Mouse (Mus musculus) erythroid progenitor cell, adult 5-6 weeks (primary cell): ENCODE measurements around the gene Fsd2. TPM values are rescaled to one million over a fixed set of nuclear protein-coding genes. Genes with fewer than 3 reads are reported as not detected.

ENCODE experiments used
- ATAC-seq: replicated peaks from 2 replicates; pipeline ENCODE4 v1.8.0; 2016; ENCODE audit warnings: moderate number of reproducible peaks, mild to moderate bottlenecking, moderate TSS enrichment, inconsistent platforms; ENCODE audit not compliant: poor library complexity, low FRiP score, severe bottlenecking
- total RNA-seq, 2 experiments: library from RNA; stranded (forward) in 1 of 2; stranded (reverse) in 1 of 2; fragments of 150-400 nt in 1 of 2; fragments of 186-747, 209-891 nt in 1 of 2; gene quantifications; 2 replicates each; pipeline versions ENCODE4 v1.2.3 to v1.2.4; 2015 to 2017; ENCODE audit warnings: low replicate concordance in 2 of 2

Gene Fsd2
- total RNA-seq (2015; ENCODE audit: low replicate concordance) = 0.84 and 1.1 TPM in 2 replicates
- 0.51 TPM in 1 of 2 replicates, not detected in the other for total RNA-seq (2017; ENCODE audit: low replicate concordance)

DNA sequence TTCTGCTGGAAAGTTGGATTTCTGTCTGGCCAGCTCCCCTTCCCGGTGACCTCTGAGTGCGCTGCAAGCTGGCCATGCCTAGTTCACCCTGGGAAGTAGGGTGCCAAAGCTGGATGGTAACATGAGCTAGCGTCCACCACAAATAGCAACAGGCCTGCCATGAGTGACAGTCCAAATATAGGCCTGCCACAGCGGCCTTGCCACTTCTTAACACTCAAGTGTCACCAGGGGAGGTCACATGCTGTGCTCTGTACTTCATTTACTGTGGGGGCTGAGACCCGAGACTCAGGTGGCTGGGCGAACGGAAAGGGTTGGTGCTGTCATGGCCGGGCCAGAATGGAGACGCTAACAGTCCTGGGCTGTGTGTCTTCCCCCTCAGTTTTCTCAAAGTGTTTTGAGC lies at the start of gene Fsd2:
Gene Fsd2, minus strand, starts transcription at position 53 of the 400 bp plus-strand sequence.
- no peak for ATAC-seq

GRCm38 (mm10) chr7:81615031-81615430 lies 48.3 kb upstream of the Fsd2 start:
- no peak for ATAC-seq

GRCm38 (mm10) chr7:81612856-81613635 lies 46.3 kb upstream of the Fsd2 start:
- no peak for ATAC-seq

DNA sequence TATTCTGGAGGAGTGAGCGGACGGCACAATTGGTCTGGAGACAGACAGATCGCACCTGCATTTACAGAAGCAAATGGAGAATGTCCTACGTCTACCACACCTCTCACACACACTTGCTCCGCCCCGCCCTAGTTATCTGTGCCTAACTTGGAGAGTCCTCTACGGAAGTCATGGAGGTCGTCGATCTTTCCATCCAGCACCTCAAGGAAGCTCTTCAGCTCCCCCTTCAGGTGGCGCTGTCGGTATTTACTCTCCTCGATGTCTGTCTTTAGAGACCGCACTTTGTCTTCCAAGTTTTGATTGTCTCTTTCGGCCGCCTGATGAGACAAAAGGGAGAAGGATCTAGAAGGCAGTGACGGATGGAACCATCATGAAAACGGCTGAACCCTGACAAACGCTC lies 43.4 kb upstream of the Fsd2 start:
- ATAC-seq = peak; percentile 53; the same call in 1 of the 2 replicates

DNA sequence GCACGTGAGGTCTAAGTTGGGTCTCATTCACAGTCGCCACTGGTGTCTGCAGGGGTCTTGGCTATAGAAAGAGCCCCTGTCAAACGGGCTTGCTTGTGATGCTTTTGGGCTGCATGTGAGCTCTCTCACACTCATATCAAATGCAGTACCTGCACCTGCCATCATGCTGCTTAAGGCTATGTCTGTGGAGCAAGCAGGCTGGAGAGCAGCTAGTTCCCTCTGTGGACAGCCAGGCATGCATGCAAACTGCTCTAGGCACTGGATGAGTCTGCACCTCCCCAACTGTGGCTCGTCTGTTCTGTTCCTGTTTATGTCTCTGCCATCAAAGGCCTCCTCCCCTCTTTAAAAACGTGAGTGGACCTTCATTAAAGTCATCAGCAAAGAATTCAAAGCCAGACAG lies 39.7 kb upstream of the Fsd2 start:
- ATAC-seq = no peak

GRCm38 (mm10) chr7:81605489-81605888 lies 38.7 kb upstream of the Fsd2 start:
- peak; percentile 42; the same call in 1 of the 2 replicates for ATAC-seq

DNA sequence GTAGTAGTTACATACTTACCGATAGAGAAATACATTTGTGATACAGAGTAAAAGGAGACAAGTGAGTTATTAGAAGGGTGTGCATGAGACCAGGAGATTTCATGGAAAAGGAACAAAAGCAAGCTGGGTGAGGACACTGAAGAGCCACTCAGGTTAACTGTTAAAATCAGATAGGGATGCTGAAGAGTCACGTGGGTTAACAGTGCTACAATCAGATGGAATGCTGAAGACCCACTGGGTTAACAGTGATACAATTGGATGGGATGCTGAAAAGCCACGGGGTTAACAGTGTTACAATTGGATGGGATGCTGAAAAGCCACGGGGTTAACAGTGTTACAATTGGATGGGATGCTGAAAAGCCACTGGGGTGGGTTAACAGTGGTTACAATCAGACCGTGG lies 38.2 kb upstream of the Fsd2 start:
- no peak for ATAC-seq

DNA sequence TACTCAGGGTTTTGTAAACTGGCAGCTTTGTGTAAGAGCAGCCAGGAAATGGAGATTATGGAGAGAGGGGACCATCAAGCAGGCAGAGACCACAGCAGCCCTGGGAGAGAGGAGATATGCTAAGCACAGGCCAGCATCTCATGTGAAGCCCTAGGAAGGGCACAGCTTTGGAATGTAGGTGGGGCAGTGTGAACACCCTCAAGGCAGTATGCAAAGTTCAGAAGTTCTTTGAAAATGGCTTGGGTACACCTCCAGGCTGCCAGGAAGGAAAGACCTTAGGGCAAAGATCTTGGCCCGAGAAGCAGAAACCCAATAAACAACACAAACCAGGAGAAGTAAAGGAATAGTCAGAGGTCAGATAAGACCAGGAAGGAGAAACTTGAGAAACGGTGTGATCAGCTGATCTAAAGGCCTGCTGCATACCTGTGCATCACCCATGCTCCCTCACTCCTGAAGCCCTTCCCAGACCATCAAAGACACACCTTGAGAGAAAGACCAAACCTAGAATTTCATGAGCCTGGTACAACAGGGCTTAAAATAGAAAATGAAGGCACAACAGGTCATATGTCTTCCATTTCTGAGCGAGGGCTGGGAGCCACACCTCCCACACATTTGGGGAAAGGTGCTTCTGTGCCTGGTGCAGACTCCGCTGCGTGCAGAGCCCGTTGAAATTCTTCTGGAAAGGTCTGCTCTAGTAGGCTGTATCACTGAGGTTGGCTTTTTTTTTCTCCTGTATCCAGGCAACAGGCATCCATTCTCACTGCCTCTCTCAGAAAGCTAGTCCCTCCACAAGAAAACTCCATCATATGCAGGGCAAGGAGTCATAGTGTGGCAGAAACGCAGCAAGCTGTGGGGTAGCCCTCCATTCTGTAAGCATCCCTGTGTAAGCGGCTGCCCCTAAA lies 32.9 kb upstream of the Fsd2 start:
- ATAC-seq = no peak

DNA sequence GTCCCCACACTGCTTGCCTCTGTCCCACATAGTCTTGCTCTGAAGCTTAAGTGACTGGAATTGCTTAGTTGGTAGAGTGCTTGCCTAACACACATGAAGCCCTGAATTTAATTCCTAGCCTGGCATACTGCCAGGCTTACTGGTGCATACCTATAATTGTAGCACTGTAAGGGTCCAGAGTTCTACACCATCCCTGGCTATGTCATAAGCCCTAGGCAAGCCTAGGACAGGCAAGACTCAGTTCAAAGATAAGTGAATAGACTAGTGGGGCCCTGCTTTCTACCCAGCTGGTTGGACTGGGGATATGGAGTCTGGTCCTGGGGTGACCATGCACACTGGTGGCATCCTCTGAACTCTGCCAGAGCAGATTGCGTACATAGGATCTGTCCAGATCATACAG lies 30.9 kb upstream of the Fsd2 start:
- ATAC-seq = no peak

DNA sequence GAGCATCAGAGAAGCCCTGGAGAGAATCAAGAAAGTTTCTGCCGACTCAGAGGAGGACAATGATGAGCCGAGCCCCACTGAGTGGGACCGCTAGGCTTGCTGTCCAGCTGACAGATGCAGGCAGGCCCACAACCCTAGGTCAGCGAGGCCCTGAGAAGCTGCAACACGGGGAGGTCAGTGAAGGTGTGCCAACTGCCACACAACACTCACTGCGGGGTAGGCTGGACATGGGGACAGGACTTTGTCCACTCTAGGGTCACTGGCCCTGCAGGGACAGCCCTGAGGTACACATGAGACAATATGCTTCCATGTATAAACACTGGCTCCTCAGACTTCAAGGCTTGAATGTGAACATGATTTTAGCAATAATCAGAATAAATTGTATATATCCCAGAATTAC lies 29.3 kb upstream of the Fsd2 start:
- no peak for ATAC-seq

- no peak for ATAC-seq
Measured at GRCm38 (mm10) chr7:81595056-81595455, 28.3 kb upstream of the Fsd2 start.

- no peak for ATAC-seq
Measured at GRCm38 (mm10) chr7:81593387-81593786, 26.6 kb upstream of the Fsd2 start.

- ATAC-seq = no peak
Measured at GRCm38 (mm10) chr7:81592686-81593085, 25.9 kb upstream of the Fsd2 start.

DNA sequence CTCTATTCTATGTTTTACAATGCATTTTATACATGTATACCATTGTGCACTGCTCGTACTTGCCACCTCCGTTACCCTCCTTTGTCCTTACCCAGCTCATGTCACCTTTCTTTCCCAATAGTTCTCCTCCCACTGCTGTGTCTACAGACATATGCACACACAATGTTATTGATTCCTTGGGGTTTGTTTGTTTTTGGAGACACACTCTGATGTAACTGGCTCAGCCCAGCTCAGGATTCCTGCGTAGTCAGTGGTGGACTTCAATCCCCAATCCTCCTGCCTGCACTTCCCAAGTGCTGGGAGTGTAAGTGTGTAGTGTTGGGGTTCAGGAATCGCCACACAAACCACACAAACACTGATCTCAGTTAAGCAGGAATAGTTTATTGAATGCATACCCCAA lies 20.5 kb upstream of the Fsd2 start:
- ATAC-seq = no peak; the same call in 1 of the 2 replicates

DNA sequence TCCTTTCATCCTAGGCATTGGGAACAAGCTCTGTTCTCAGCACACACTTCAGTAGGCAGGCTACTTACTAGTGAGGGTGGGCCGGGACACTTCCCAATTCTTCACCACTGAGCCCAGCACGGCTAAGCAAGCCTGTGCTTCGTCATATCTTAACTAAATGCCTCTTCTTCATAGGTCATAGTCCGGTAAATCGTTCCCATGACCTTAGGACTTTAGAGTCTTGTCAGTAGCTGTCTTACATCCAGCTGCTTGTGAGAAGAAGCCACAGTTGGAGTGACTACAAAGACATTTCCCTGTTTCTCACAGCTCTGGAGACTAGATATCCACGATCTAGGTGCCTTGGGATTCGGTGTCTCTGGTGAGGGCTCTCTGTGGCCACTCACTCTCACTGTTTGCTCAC lies 18.6 kb upstream of the Fsd2 start:
- ATAC-seq = no peak

GRCm38 (mm10) chr7:81583512-81583911 lies 16.8 kb upstream of the Fsd2 start:
- ATAC-seq = no peak

DNA sequence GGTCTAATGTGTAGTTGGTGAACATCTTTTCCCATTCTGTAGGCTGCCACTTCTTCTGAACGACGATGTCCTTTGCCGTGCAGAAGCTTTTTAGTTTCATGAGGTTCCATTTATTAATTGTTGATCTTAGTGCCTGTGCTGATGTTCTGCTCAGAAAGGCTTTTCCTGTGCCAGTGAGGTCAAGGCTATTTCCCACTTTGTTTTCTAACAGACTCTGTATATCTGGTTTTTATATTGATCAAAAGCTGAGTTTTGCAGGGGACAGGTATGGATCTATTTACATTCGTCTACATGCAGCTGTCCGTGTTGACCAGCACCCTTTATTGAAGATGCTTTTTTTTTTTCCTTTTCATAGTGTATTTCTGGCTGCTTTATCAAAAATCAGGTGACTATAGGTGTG lies 12.6 kb upstream of the Fsd2 start:
- no peak for ATAC-seq

DNA sequence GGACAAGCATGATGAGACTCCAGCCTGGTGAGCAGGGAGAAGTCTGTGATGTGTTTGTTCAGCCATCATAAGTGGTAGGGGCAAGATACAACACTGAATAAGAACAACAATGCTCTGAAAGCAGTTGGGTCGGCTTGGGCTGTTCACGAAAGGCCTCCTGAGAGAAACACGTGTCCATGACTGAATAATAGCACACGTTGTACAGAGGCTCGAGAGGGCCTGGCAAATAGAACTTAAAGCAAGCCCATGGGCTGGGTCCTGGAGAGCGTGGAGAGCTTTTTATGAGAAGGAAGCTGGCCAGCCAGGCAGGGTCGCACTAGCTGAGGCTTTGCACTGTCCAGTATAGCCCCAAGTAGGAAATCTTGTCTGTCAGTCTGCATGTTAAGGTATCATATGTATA lies 11.7 kb upstream of the Fsd2 start:
- ATAC-seq = no peak

GRCm38 (mm10) chr7:81577872-81578271 lies 11.1 kb upstream of the Fsd2 start:
- ATAC-seq = no peak

DNA sequence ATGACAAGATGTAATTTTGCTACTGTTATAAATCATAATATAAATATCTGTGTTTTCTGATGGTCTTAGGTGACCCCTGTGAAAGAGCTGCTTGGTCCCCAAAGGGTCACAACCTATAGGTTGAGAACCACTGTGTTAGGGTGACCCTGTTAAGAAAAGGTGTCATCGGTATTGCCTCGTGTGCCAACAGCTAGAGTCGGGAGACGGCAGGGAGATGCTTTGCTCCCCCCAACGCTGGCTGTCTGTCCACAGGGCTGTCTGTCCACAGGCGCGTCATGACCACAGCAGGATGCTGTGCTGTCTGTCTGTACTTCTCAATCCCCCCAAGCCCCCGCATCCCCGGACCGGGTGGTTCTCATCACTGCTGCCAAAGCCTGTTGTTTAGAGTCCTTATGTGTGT lies 8.9 kb upstream of the Fsd2 start:
- ATAC-seq = no peak

- ATAC-seq = no peak
Measured at GRCm38 (mm10) chr7:81573821-81574220, 7.1 kb upstream of the Fsd2 start.
